20 mouse cellular contexts compared by ENCODE assay signal in the genomic region with DNA sequence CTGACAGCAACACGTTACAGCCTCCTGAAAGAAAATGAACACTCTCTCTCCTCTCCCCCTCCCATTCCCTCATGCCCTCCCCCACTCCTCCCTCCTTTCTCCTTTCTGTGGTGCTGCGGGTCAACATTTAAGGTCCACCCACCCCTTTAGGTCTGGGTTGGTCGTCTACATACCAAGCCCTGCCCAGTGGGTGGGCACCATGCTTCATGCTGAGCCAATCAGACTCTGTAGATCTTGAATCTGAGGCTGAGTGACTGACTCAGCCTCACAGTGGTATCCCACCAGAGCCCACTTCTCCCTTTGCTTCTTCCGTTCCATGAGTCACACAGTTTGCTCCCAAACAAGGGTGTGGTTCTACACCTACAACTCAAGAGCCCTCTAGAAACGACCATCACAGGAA. TPM values are rescaled to one million over a fixed set of nuclear protein-coding genes. Genes with fewer than 3 reads are reported as not detected.
DNase-seq lines count a peak whose midpoint lies in the region; ATAC-seq and TF ChIP-seq lines count a peak whose summit lies in the region.
"Had no signal": no experiment of that assay in that cellular context is flagged by ENCODE, and none has a peak within 500 bp of the region (broad histone marks: within the 10 kb centered on the region; RNA-seq: fewer than 3 reads in every experiment).

No protein-coding gene starts in this region.

- no peaks in the 10 kb centered on the region for H3K27me3 ChIP-seq in kidney, embryonic 15.5 days
- peaks cover 0 to 1% of the 10 kb centered on the region in 2 experiments; a peak in 3 of 4 replicates for H3K27me3 ChIP-seq in MEL (ENCODE audit: control insufficient read depth in 1 of 2, insufficient read depth in 2 of 2, low read length in 2 of 2)
- H3K27me3 ChIP-seq: embryonic facial prominence, embryonic 12.5 days; embryonic facial prominence, embryonic 15.5 days; hindbrain, embryonic 15.5 days had no signal

- no peak for TF ChIP-seq POLR2A in MEL (IDR thresholded peaks at IDR 0.05; ENCODE audit: control insufficient read depth in 1 of 2, insufficient read depth in 1 of 2, low read depth in 1 of 2, low read length in 2 of 2, poor library complexity in 1 of 2)

- DNase-seq in kidney, adult 18-20 months, result no peak
- DNase-seq in ES-CJ7 (ENCODE audit: low read depth, low spot score) (peak; percentile 85), MEL (ENCODE audit: low read depth, low spot score) (peak; percentile 54), ZHBTc4 (ENCODE audit: low read depth, low spot score) (peak; percentile 82)
- DNase-seq in spleen, postnatal 4 days (ENCODE audit: low spot score in 2 of 2), result no peak
- no peak for DNase-seq in adrenal gland, postnatal 36 days
- DNase-seq in frontal cortex, postnatal 36 days (ENCODE audit: low spot score in 2 of 2), result no peak
- DNase-seq: adrenal gland, adult 8-10 months; forebrain, postnatal 0 days; heart, adult 11 months; heart, postnatal 36 days had no signal

- H3K9me3 ChIP-seq in kidney, embryonic 15.5 days (replicated peaks), result no peaks in the 10 kb centered on the region
- no peaks in the 10 kb centered on the region for H3K9me3 ChIP-seq in MEL (replicated peaks; ENCODE audit: insufficient read depth, low read length)
- H3K9me3 ChIP-seq: embryonic facial prominence, embryonic 12.5 days; embryonic facial prominence, embryonic 15.5 days; hindbrain, embryonic 15.5 days had no signal

- TF ChIP-seq EP300 in MEL (IDR thresholded peaks at IDR 0.05; ENCODE audit: low read depth in 1 of 2, low read length in 2 of 2), result no peak

- 45% methylated on average over 5 of the region's 5 CpGs for WGBS in kidney, embryonic 15.5 days

- no peak for TF ChIP-seq RAD21 in MEL (IDR thresholded peaks at IDR 0.05; ENCODE audit: low read depth, low read length)

- no peaks in the 10 kb centered on the region for H3K4me1 ChIP-seq in kidney, embryonic 15.5 days
- H3K4me1 ChIP-seq in MEL (ENCODE audit: control insufficient read depth in 1 of 2, insufficient read depth in 2 of 2, low read length in 2 of 2), result 0 out of 4 replicates have a peak, but pooled peaks cover 0 to 2% of the 10 kb centered on the region in 2 experiments
- H3K4me1 ChIP-seq: embryonic facial prominence, embryonic 15.5 days had no signal

- no peak overlapping the region for H3K4me3 ChIP-seq in kidney, embryonic 15.5 days (replicated peaks)
- H3K4me3 ChIP-seq in MEL (ENCODE audit: control insufficient read depth in 1 of 2, insufficient read depth in 1 of 2, low read depth in 2 of 2, low read length in 2 of 2), result no peak overlapping the region
- H3K4me3 ChIP-seq: embryonic facial prominence, embryonic 12.5 days; embryonic facial prominence, embryonic 15.5 days; hindbrain, embryonic 10.5 days; hindbrain, embryonic 15.5 days had no signal

- H3K27ac ChIP-seq in kidney, embryonic 15.5 days, result no peak overlapping the region
- H3K27ac ChIP-seq in MEL (ENCODE audit: control insufficient read depth, low read depth, low read length), result no peak overlapping the region
- H3K27ac ChIP-seq: embryonic facial prominence, embryonic 12.5 days; embryonic facial prominence, embryonic 15.5 days; hindbrain, embryonic 15.5 days had no signal

- no peak overlapping the region for H3K4me2 ChIP-seq in kidney, embryonic 15.5 days
- H3K4me2 ChIP-seq: embryonic facial prominence, embryonic 12.5 days; embryonic facial prominence, embryonic 15.5 days; heart, embryonic 11.5 days; hindbrain, embryonic 15.5 days had no signal

- H3K36me3 ChIP-seq in kidney, embryonic 15.5 days, result no peaks in the 10 kb centered on the region
- no peaks in the 10 kb centered on the region for H3K36me3 ChIP-seq in MEL (ENCODE audit: control insufficient read depth in 1 of 2, insufficient read depth in 2 of 2, low read length in 2 of 2)
- H3K36me3 ChIP-seq: embryonic facial prominence, embryonic 12.5 days; embryonic facial prominence, embryonic 15.5 days; hindbrain, embryonic 10.5 days; hindbrain, embryonic 15.5 days had no signal

- ATAC-seq in kidney, embryonic 15.5 days (replicated peaks; ENCODE audit: low FRiP score), result peak; percentile 67; the same call in 1 of the 2 replicates
- ATAC-seq: activated CD4-positive, CD25-positive, alpha-beta regulatory T cell, adult 4 months; forebrain, embryonic 14.5 days; intestine, postnatal 0 days had no signal

- no peak overlapping the region for H3K9ac ChIP-seq in kidney, embryonic 15.5 days
- no peak overlapping the region for H3K9ac ChIP-seq in MEL (ENCODE audit: control insufficient read depth, low read depth, low read length, poor library complexity, severe bottlenecking)
- H3K9ac ChIP-seq: embryonic facial prominence, embryonic 12.5 days; embryonic facial prominence, embryonic 15.5 days; forebrain, postnatal 0 days; hindbrain, embryonic 15.5 days had no signal

- H3K79me2 ChIP-seq in MEL (ENCODE audit: control insufficient read depth, insufficient read depth, low read length, poor library complexity), result no peaks in the 10 kb centered on the region

- TF ChIP-seq CTCF in MEL (IDR thresholded peaks at IDR 0.05 in 2 of 3, conservative IDR thresholded peaks at IDR 0.05 in 1 of 3; ENCODE audit: control insufficient read depth in 1 of 3, insufficient read depth in 1 of 3, low read depth in 2 of 3, low read length in 3 of 3, poor library complexity in 1 of 3, severe bottlenecking in 1 of 3), result no peak

TF ChIP-seq in MEL, 35 proteins besides CTCF, POLR2A, EP300 and RAD21:
- TF ChIP-seq ZMIZ1 (IDR thresholded peaks at IDR 0.05; ENCODE audit: low read depth, low read length) (no peak), ELF1 (IDR thresholded peaks at IDR 0.05; ENCODE audit: low read depth, low read length) (no peak), HCFC1 (IDR thresholded peaks at IDR 0.05; ENCODE audit: low read depth, low read length) (no peak), TAL1 (IDR thresholded peaks at IDR 0.05; ENCODE audit: low read length) (no peak), MYB (IDR thresholded peaks at IDR 0.05; ENCODE audit: low read depth, low read length) (no peak), E2F4 (IDR thresholded peaks at IDR 0.05; ENCODE audit: borderline replicate concordance, low read depth, low read length) (no peak), NELFE (IDR thresholded peaks at IDR 0.05; ENCODE audit: low read depth, low read length) (no peak), CHD2 (IDR thresholded peaks at IDR 0.05; ENCODE audit: low read length) (no peak), SIN3A (IDR thresholded peaks at IDR 0.05; ENCODE audit: low read length) (no peak), GABPA (IDR thresholded peaks at IDR 0.05; ENCODE audit: low read depth, low read length) (no peak), MAX (IDR thresholded peaks at IDR 0.05; ENCODE audit: low read length) (no peak), USF1 (IDR thresholded peaks at IDR 0.05; ENCODE audit: low read depth, low read length) (no peak), POLR2AphosphoS5 (IDR thresholded peaks at IDR 0.05; ENCODE audit: borderline replicate concordance, low read depth, low read length) (no peak), GATA1 (IDR thresholded peaks at IDR 0.05; ENCODE audit: low read depth, low read length) (no peak)

RNA-seq across cellular contexts. Expression of gene Calm1, which starts 36.2 kb away (rescaled TPM):
- 1,314 and 1,392 TPM in 2 replicates for polyA plus RNA-seq in kidney, embryonic 15.5 days (2015; fragmentation: Nextera tagmentation; extraction: Ambion mirVana)
- total RNA-seq in MEL (2012; rRNA removed), result 602 and 651 TPM in 2 replicates
- polyA plus RNA-seq in MEL (2012; ENCODE audit: insufficient read depth in 1 of 2, insufficient read length in 2 of 2, low read depth in 1 of 2, low replicate concordance in 2 of 2, missing spikeins in 1 of 2), result 1,000 to 10,000 TPM in 1 of 2 experiments, 100 to 1,000 TPM in 1; 524 to 3,339 TPM
- 100 to 1,000 TPM; 361 to 418 TPM for total RNA-seq in adrenal gland, postnatal 36 days (2021)

Comparison
In these comparisons a context has a peak if more than half of its experiments do, and no peak if none do; other contexts are left out.
1. DNase-seq: peak in ES-CJ7 (single experiment), MEL (single experiment) and ZHBTc4 (single experiment); none in kidney, adult 18-20 months (single experiment), spleen, postnatal 4 days (0 of 2), adrenal gland, postnatal 36 days (0 of 2) and frontal cortex, postnatal 36 days (0 of 2).